Mouse (Mus musculus) lung, postnatal 0 days (tissue): ENCODE measurements around the gene Gm21958. TPM values are rescaled to one million over a fixed set of nuclear protein-coding genes. Genes with fewer than 3 reads are reported as not detected.

Experiments
- ATAC-seq: fragments of 200-750 bp; cut with Nextera tagmentation; 2 replicates; pipeline ENCODE4 v1.8.0; 2017; ENCODE audit warnings: moderate library complexity
- DNase-seq: peaks from one replicate; pipeline ENCODE4 v3.0.0-alpha.2; 2016; ENCODE audit warnings: low spot score
- H3K27ac ChIP-seq: fragments of 300-500 bp; sonication (generic); 2 replicates; pipeline ENCODE4 v1.5.1; 2014; ENCODE audit warnings: antibody characterized with exemption, mild to moderate bottlenecking, low read length, mixed read lengths
- H3K27me3 ChIP-seq: fragments of 300-500 bp; sonication (generic); replicated peaks from 2 replicates; pipeline ENCODE4 v1.6.1; 2014; ENCODE audit warnings: low read length, mixed read lengths; ENCODE audit not compliant: insufficient read depth
- H3K36me3 ChIP-seq: fragments of 300-500 bp; sonication (generic); 2 replicates; pipeline ENCODE4 v1.6.1; 2014; ENCODE audit warnings: low read length, mixed read lengths; ENCODE audit not compliant: insufficient read depth
- H3K4me1 ChIP-seq: fragments of 300-500 bp; sonication (generic); 2 replicates; pipeline ENCODE4 v1.6.1; 2014; ENCODE audit warnings: antibody characterized with exemption, low read depth, low read length, mixed read lengths; ENCODE audit not compliant: insufficient read depth
- H3K4me2 ChIP-seq: fragments of 300-500 bp; sonication (generic); replicated peaks from 2 replicates; pipeline ENCODE4 v1.6.1; 2014; ENCODE audit warnings: low read depth, mild to moderate bottlenecking, low read length, moderate library complexity, mixed read lengths
- H3K4me3 ChIP-seq: fragments of 300-500 bp; sonication (generic); 2 replicates; pipeline ENCODE4 v1.5.1; 2014; ENCODE audit warnings: low read depth, low read length
- H3K9ac ChIP-seq: fragments of 300-500 bp; sonication (generic); replicated peaks from 2 replicates; pipeline ENCODE4 v1.6.1; 2014; ENCODE audit warnings: low read depth, mild to moderate bottlenecking
- H3K9me3 ChIP-seq: fragments of 300-500 bp; sonication (generic); 2 replicates; pipeline ENCODE4 v1.6.1; 2016; ENCODE audit warnings: low read length, mixed read lengths
- CTCF ChIP-seq: IDR thresholded peaks from 2 replicates; pipeline ENCODE4 v1.5.1; 2016; ENCODE audit warnings: antibody characterized with exemption, mild to moderate bottlenecking
- EP300 ChIP-seq: IDR thresholded peaks from 2 replicates; pipeline ENCODE4 v1.6.1; 2016; ENCODE audit warnings: antibody characterized with exemption, mild to moderate bottlenecking, control low read depth
- WGBS: fragments of 180-500 bp; shearing (Covaris S2); extraction: QIAGEN DNeasy Blood & Tissue Kit; methylation state at CpG from one replicate; pipeline ENCODE4 v1.1.7; 2014; 5-methylcytosine and 5-hydroxymethylcytosine counted together
- polyA plus RNA-seq: library from polyadenylated mRNA; unstranded; fragments of >200 nt; fragmentation: Nextera tagmentation; extraction: Ambion mirVana; gene quantifications from 2 replicates; pipeline ENCODE4 v1.2.1, GENCODE M21; 2015

The Gm21958 gene
- polyA plus RNA-seq, 1 experiment from 2014 or later: not detected

DNA sequence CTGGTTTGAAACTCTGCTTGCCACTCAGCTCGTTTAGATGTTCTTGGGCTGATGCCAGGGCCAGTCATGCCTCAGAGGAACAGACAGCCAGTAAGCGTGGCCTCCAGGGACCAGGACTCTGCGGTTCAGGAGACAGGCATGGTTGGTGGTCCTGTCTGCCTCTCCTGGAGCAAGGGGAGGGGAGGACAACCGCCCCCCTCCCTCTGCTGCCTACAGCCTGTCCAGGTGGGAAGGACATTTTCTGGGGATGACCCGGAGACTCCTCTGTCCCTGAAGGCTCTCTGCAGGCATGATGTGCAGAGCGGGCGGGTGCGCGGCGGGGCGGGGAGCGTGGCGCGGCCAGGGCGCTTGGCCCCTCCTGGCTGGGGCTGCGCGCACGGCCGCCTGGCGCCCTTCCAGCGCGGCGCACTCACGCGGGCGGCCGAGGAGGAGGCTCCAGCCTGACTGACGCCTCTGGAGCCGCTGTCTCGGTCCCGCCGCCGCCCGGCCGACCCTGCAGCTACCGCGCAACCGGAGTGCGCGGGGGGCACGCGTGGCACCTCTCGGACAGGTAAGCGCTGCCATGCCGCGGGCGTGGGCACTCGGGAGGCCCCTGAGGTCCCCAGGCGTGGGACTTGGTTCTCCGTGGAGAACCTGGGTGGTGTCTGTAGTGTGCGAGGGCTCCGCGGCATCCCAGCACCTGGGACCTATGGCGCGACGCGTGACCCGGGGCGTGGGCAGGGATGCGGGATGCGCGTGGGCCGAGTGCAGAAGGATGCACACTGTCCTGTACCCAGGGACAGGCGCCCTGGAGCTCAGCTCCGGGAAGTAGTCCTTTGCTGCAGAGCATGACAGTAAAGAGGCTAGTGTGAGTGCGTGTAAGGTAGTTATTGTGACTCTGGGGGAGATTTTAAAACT lies 41.2 kb upstream of the Gm21958 start, which contains the start of gene Smad9:
TSS of gene Smad9 (plus strand) at position 438 of the 897 bp plus-strand sequence.
- H3K27ac ChIP-seq: peak within 1 kb of the TSS; percentile 78
- peak within 1 kb of the TSS; percentile 63 for H3K4me3 ChIP-seq
- peaks cover 2% of the 10 kb centered on the region; the same call in 1 of the 2 replicates for H3K4me1 ChIP-seq
- DNase-seq (peak; percentile 74), ATAC-seq (peak; percentile 90)
- no peaks in the 10 kb centered on the region; the same call in 1 of the 2 replicates for H3K36me3 ChIP-seq
- H3K27me3 ChIP-seq: no peaks in the 10 kb centered on the region
- no peaks in the 10 kb centered on the region for H3K9me3 ChIP-seq
- peak within 1 kb of the TSS; percentile 98 for H3K4me2 ChIP-seq
- TF ChIP-seq EP300: no peak
- no peak; the same call in 1 of the 2 replicates for TF ChIP-seq CTCF
- H3K9ac ChIP-seq: peak within 1 kb of the TSS; percentile 44
- WGBS: under 1% methylated on average over 66 of the region's 66 CpGs

DNA sequence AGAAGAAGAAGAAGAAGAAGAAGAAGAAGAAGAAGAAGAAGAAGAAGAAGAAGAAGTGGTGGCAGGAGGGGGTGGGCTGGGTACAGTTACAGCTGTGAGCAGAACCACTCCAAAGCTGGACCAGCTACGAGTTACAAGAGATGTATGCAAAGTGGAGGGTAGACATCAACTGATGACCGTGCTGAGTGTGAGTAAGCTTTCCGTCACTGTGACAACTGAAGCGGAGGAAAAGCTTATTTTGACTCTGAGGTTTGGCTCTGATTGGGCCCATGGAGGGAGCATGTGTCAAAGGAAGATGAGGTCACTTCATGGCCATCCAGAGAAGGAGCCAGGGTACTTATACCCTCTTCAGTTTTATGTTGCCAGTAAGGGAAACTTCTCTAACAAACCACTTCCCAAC lies 39.3 kb upstream of the Gm21958 start:
- 61% methylated on average over 4 of the region's 4 CpGs for WGBS
- TF ChIP-seq CTCF: no peak
- TF ChIP-seq EP300: no peak
- DNase-seq (no peak), ATAC-seq (no peak)
- Histone ChIP-seq H3K9me3 (no peaks in the 10 kb centered on the region), H3K4me1 (peaks cover 2% of the 10 kb centered on the region; the same call in 1 of the 2 replicates), H3K9ac (no peak overlapping the region), H3K27me3 (no peaks in the 10 kb centered on the region), H3K4me3 (no peak overlapping the region), H3K36me3 (peaks cover 12% of the 10 kb centered on the region; the same call in 1 of the 2 replicates), H3K27ac (no peak overlapping the region), H3K4me2 (no peak overlapping the region)

DNA sequence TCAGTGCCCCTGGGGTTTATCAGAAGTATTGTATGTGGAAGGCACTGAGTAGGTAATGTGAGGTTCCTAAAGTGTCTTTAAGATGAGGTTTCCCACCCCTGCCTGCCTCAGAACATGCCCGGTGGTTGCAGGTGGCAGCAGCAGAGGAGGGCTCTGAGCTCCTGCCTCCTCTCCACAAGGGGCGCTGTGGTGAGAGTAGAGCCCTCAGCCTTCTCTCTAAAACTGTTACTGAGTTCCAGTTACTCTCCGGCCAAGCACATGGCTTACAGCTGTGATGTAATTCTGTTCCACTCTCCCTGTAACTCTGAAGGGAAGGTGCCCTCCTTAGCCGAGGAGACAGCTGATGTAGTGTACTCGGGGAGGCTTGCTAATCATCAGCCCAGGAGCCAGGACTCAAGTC lies 31.6 kb upstream of the Gm21958 start:
- H3K4me1 ChIP-seq: no peaks in the 10 kb centered on the region
- no peak overlapping the region for H3K27ac ChIP-seq
- no peak overlapping the region for H3K4me3 ChIP-seq
- no peaks in the 10 kb centered on the region for H3K9me3 ChIP-seq
- peak; percentile 57 for ATAC-seq
- no peak overlapping the region for H3K4me2 ChIP-seq
- DNase-seq: peak; percentile 50
- peaks cover 53% of the 10 kb centered on the region; the same call in 1 of the 2 replicates for H3K36me3 ChIP-seq
- no peak for TF ChIP-seq EP300
- peak; percentile 69 for TF ChIP-seq CTCF
- no peaks in the 10 kb centered on the region for H3K27me3 ChIP-seq
- no peak overlapping the region for H3K9ac ChIP-seq
- WGBS: 56% methylated on average over 5 of the region's 5 CpGs

DNA sequence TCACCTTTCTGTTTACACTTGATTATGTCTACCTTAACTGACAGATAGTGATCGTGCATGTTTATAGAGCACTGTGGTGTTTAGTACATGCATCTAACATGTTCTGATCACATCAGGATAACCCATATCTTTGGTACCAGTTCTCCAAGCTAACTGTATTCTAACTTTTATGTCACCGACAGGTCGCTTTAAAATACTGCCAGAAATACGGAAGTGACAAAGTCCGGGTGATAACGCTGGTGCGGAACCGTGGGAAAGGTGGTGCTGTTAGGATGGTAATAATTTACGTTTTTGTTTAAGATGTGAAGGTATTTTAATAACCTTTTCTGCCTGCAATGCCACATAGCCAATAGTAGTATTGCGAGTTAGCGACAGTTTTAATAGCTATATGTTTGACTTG lies 27.8 kb upstream of the Gm21958 start:
- 95% methylated on average over 11 of the region's 11 CpGs for WGBS
- H3K9me3 ChIP-seq: no peaks in the 10 kb centered on the region
- no peaks in the 10 kb centered on the region for H3K27me3 ChIP-seq
- DNase-seq: no peak
- ATAC-seq: no peak
- H3K9ac ChIP-seq: no peak overlapping the region
- peaks cover 28% of the 10 kb centered on the region; the same call in 1 of the 2 replicates for H3K36me3 ChIP-seq
- no peak for TF ChIP-seq CTCF
- no peak for TF ChIP-seq EP300
- no peak overlapping the region for H3K4me2 ChIP-seq
- no peaks in the 10 kb centered on the region for H3K4me1 ChIP-seq
- H3K4me3 ChIP-seq: no peak overlapping the region
- no peak overlapping the region for H3K27ac ChIP-seq

DNA sequence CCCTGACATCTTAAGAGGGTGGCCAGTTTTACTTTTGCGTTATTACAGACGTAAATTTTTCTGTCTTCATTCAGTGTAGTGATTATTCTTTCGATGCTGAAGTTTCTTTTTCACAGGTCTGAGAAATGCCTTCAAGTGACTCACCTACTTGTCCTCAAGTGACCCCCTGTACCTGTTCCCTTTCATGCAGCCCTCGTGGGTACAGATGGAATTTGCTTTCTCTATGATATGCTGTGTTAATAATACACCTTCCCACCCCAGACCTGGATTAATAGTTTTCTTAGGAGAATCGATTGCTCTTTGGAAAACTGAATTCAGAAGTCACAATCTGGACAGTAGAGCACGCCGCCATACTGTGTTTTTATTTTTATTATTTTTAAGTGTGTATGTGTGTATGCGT lies 23.2 kb upstream of the Gm21958 start:
- Histone ChIP-seq H3K4me3 (no peak overlapping the region), H3K27ac (no peak overlapping the region), H3K4me1 (peaks cover 4% of the 10 kb centered on the region), H3K4me2 (no peak overlapping the region), H3K27me3 (no peaks in the 10 kb centered on the region), H3K36me3 (peaks cover 14% of the 10 kb centered on the region; the same call in 1 of the 2 replicates), H3K9me3 (no peaks in the 10 kb centered on the region), H3K9ac (no peak overlapping the region)
- TF ChIP-seq EP300: peak; percentile 52; the same call in 1 of the 2 replicates
- no peak for TF ChIP-seq CTCF
- WGBS: 84% methylated on average over 8 of the region's 8 CpGs
- no peak for ATAC-seq
- peak; percentile 42 for DNase-seq

DNA sequence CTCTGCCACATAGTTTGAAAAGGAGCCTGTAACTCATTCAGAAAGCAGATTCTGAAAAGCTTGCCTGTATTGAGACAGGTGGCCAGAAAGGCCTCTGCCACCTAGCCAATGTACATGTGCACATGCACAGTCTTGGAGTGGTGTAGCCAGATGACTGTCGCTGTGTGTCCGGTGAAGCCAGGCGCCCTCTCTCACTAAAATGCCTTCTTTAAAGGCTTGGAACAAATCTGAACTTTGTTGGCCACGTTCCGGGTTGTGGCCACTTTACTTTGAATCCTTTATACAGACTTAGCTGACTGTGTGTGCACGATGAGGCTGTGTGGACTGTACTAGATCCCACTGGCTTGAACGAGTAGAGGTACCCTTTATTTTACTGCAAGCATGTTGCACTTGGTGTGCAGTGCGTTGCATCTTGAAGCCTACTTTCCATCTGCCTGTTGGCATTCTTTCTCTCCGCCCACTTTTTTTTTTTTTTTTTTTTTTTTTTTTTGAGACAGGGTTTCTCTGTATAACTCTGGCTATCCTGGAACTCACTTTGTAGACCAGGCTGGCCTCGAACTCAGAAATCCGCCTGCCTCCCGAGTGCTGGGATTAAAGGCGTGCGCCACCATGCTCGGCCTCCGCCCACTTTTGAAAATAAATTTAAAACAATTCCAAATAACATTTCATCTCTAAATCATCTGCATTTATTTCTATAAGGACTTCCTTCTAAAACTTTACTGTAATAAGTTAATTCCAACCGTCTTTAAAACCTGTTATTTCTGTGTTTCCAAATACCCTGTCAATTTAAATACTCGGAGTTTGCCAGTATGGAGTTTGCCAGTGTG lies 22.2 kb upstream of the Gm21958 start:
- DNase-seq (no peak), ATAC-seq (no peak)
- peak overlapping the region; percentile 80 for H3K4me3 ChIP-seq
- peaks cover 4% of the 10 kb centered on the region; the same call in 1 of the 2 replicates for H3K36me3 ChIP-seq
- peak overlapping the region; percentile 88 for H3K9ac ChIP-seq
- H3K4me1 ChIP-seq: peaks cover 4% of the 10 kb centered on the region
- TF ChIP-seq CTCF (no peak), EP300 (no peak)
- H3K27me3 ChIP-seq: no peaks in the 10 kb centered on the region
- H3K9me3 ChIP-seq: no peaks in the 10 kb centered on the region
- WGBS: 45% methylated on average over 18 of the region's 18 CpGs
- H3K4me2 ChIP-seq: peak overlapping the region; percentile 86
- H3K27ac ChIP-seq: peak overlapping the region; percentile 98; the same call in 1 of the 2 replicates
